Mouse (Mus musculus) stomach, embryonic 16.5 days (tissue): Measurements from ENCODE around the gene Lta. TPM values are rescaled to one million over a fixed set of nuclear protein-coding genes. Genes with fewer than 3 reads are reported as not detected.

Experiments used
- ATAC-seq: fragments of 200-750 bp; cut with Nextera tagmentation; 2 replicates; pipeline ENCODE4 v1.8.0; 2017; ENCODE audit warnings: moderate number of reproducible peaks, moderate TSS enrichment; ENCODE audit not compliant: insufficient read depth, low FRiP score
- H3K27ac ChIP-seq: fragments of 300-500 bp; sonication (generic); 2 replicates; pipeline ENCODE4 v1.5.1; 2014; ENCODE audit warnings: low read length
- H3K27me3 ChIP-seq: fragments of 300-500 bp; sonication (generic); 2 replicates; pipeline ENCODE4 v1.6.1; 2014; ENCODE audit warnings: low read length, control low read depth, mixed read lengths; ENCODE audit not compliant: control insufficient read depth, insufficient read depth
- H3K36me3 ChIP-seq: fragments of 300-500 bp; sonication (generic); 2 replicates; pipeline ENCODE4 v1.6.1; 2014; ENCODE audit warnings: low read length; ENCODE audit not compliant: control insufficient read depth, insufficient read depth
- H3K4me1 ChIP-seq: fragments of 300-500 bp; sonication (generic); 2 replicates; pipeline ENCODE4 v1.6.1; 2014; ENCODE audit warnings: low read length, control low read depth, mixed read lengths; ENCODE audit not compliant: control insufficient read depth, insufficient read depth
- H3K4me2 ChIP-seq: fragments of 300-500 bp; sonication (generic); 2 replicates; pipeline ENCODE4 v1.6.1; 2014; ENCODE audit warnings: low read depth, low read length, mixed read lengths
- H3K4me3 ChIP-seq: fragments of 300-500 bp; sonication (generic); replicated peaks from 2 replicates; pipeline ENCODE4 v1.5.1; 2014; ENCODE audit warnings: mild to moderate bottlenecking, low read length
- H3K9ac ChIP-seq: fragments of 300-500 bp; sonication (generic); 2 replicates; pipeline ENCODE4 v1.6.1; 2014; ENCODE audit warnings: low read length
- H3K9me3 ChIP-seq: fragments of 300-500 bp; sonication (generic); replicated peaks from 2 replicates; pipeline ENCODE4 v1.6.1; 2016; ENCODE audit warnings: low read length, control low read depth; ENCODE audit not compliant: control insufficient read depth
- WGBS: fragments of 180-500 bp; shearing (Covaris S2); extraction: QIAGEN DNeasy Blood & Tissue Kit; methylation state at CpG from one replicate; pipeline ENCODE4 v1.1.7; 2014; 5-methylcytosine and 5-hydroxymethylcytosine counted together
- polyA plus RNA-seq: library from polyadenylated mRNA; unstranded; fragments of >200 nt; fragmentation: Nextera tagmentation; extraction: Ambion mirVana; gene quantifications from 2 replicates; pipeline ENCODE4 v1.2.1, GENCODE M21; 2015

The Lta gene
- polyA plus RNA-seq, 1 experiment from 2014 or later = 0.46 TPM

- Histone ChIP-seq H3K4me3 (peak within 1 kb of the TSS; percentile 51), H3K9ac (peak within 1 kb of the TSS; percentile 36; the same call in 1 of the 2 replicates)
These were observed 11.0 kb downstream of the Lta start, which contains the start of gene Ltb for GRCm38 (mm10) chr17:35193881-35194843. Gene Ltb, plus strand, starts transcription at chr17:35194439.

GRCm38 (mm10) chr17:35192924-35193323, 12.2 kb downstream of the Lta start:
- Histone ChIP-seq H3K36me3 (no peaks in the 10 kb centered on the region), H3K27ac (no peak overlapping the region), H3K27me3 (peaks cover 12% of the 10 kb centered on the region), H3K4me1 (peaks cover 4% of the 10 kb centered on the region; the same call in 1 of the 2 replicates), H3K9me3 (no peaks in the 10 kb centered on the region), H3K4me2 (no peak overlapping the region), H3K4me3 (no peak overlapping the region), H3K9ac (no peak overlapping the region)
- 80% methylated on average over 5 of the region's 5 CpGs for WGBS
- ATAC-seq = no peak

More at GRCm38 (mm10) chr17:35193881-35194843, 11.0 kb downstream of the Lta start, which contains the start of gene Ltb:
- no peak for ATAC-seq
- H3K27ac ChIP-seq = no peak within 1 kb of the TSS
- H3K4me2 ChIP-seq = peak within 1 kb of the TSS; percentile 88
- no peaks in the 10 kb centered on the region for H3K9me3 ChIP-seq
- H3K4me1 ChIP-seq = peaks cover 4% of the 10 kb centered on the region; the same call in 1 of the 2 replicates
- H3K36me3 ChIP-seq = no peaks in the 10 kb centered on the region
- peaks cover 12% of the 10 kb centered on the region for H3K27me3 ChIP-seq
- 49% methylated on average over 28 of the region's 28 CpGs for WGBS

- H3K9ac ChIP-seq = no peak overlapping the region
- 62% methylated on average over 2 of the region's 2 CpGs for WGBS
- H3K36me3 ChIP-seq = no peaks in the 10 kb centered on the region
- no peak overlapping the region for H3K27ac ChIP-seq
- H3K9me3 ChIP-seq = no peaks in the 10 kb centered on the region
- H3K4me2 ChIP-seq = no peak overlapping the region
- no peak overlapping the region for H3K4me3 ChIP-seq
- H3K4me1 ChIP-seq = peaks cover 5% of the 10 kb centered on the region
- peaks cover 12% of the 10 kb centered on the region for H3K27me3 ChIP-seq
- ATAC-seq = no peak
These were observed 13.4 kb downstream of the Lta start for GRCm38 (mm10) chr17:35191723-35192122.

- Histone ChIP-seq H3K27me3 (peaks cover 7% of the 10 kb centered on the region), H3K4me2 (no peak overlapping the region), H3K9ac (no peak overlapping the region), H3K36me3 (no peaks in the 10 kb centered on the region), H3K4me1 (peaks cover 8% of the 10 kb centered on the region), H3K27ac (peak overlapping the region; percentile 57), H3K4me3 (no peak overlapping the region), H3K9me3 (no peaks in the 10 kb centered on the region)
- ATAC-seq = no peak
- 59% methylated on average over 4 of the region's 4 CpGs for WGBS
These were observed 15.1 kb downstream of the Lta start for GRCm38 (mm10) chr17:35190096-35190495.

GRCm38 (mm10) chr17:35189186-35189585, 16.0 kb downstream of the Lta start:
- H3K4me3 ChIP-seq = no peak overlapping the region
- 77% methylated on average over 1 of the region's 1 CpGs for WGBS
- no peaks in the 10 kb centered on the region for H3K36me3 ChIP-seq

GRCm38 (mm10) chr17:35187959-35188610, 17.1 kb downstream of the Lta start, which contains the start of gene Lst1:
Gene Lst1, minus strand, starts transcription at chr17:35188439.
- no peaks in the 10 kb centered on the region for H3K27me3 ChIP-seq

More at GRCm38 (mm10) chr17:35189186-35189585, 16.0 kb downstream of the Lta start:
- Histone ChIP-seq H3K4me2 (no peak overlapping the region), H3K4me1 (peaks cover 5% of the 10 kb centered on the region), H3K9me3 (no peaks in the 10 kb centered on the region), H3K27ac (peak overlapping the region; percentile 57), H3K9ac (no peak overlapping the region), H3K27me3 (no peaks in the 10 kb centered on the region)
- ATAC-seq = no peak

GRCm38 (mm10) chr17:35187345-35187744, 17.8 kb downstream of the Lta start:
- Histone ChIP-seq H3K36me3 (no peaks in the 10 kb centered on the region), H3K4me2 (no peak overlapping the region), H3K27ac (no peak overlapping the region), H3K4me1 (peaks cover 4% of the 10 kb centered on the region), H3K9ac (no peak overlapping the region), H3K9me3 (no peaks in the 10 kb centered on the region), H3K27me3 (no peaks in the 10 kb centered on the region), H3K4me3 (no peak overlapping the region)
- WGBS = 62% methylated on average over 4 of the region's 4 CpGs
- ATAC-seq = no peak

More at GRCm38 (mm10) chr17:35187959-35188610, 17.1 kb downstream of the Lta start, which contains the start of gene Lst1:
- H3K4me3 ChIP-seq = no peak within 1 kb of the TSS
- H3K9me3 ChIP-seq = no peaks in the 10 kb centered on the region
- no peaks in the 10 kb centered on the region for H3K36me3 ChIP-seq
- H3K4me1 ChIP-seq = peaks cover 4% of the 10 kb centered on the region
- H3K4me2 ChIP-seq = no peak within 1 kb of the TSS
- peak within 1 kb of the TSS; percentile 12; the same call in 1 of the 2 replicates for H3K27ac ChIP-seq
- no peak within 1 kb of the TSS for H3K9ac ChIP-seq
- no peak for ATAC-seq
- WGBS = 59% methylated on average over 7 of the region's 7 CpGs

GRCm38 (mm10) chr17:35186681-35187080, 18.5 kb downstream of the Lta start:
- H3K4me1 ChIP-seq = peaks cover 4% of the 10 kb centered on the region
- peak; percentile 49; the same call in 1 of the 2 replicates for ATAC-seq
- H3K27me3 ChIP-seq = no peaks in the 10 kb centered on the region
- H3K27ac ChIP-seq = peak overlapping the region; percentile 74
- no peaks in the 10 kb centered on the region for H3K9me3 ChIP-seq
- peak overlapping the region; percentile 56 for H3K9ac ChIP-seq
- 0% methylated on average over 4 of the region's 4 CpGs for WGBS
- H3K36me3 ChIP-seq = no peaks in the 10 kb centered on the region
- H3K4me3 ChIP-seq = peak overlapping the region; percentile 47
- peak overlapping the region; percentile 50 for H3K4me2 ChIP-seq
